Mouse (Mus musculus): Measurements from ENCODE around the gene Hecw1. TPM values are rescaled to one million over a fixed set of nuclear protein-coding genes. Genes with fewer than 3 reads are reported as not detected.

The Hecw1 gene
- polyA plus RNA-seq, 2 experiments = 0.02 to 0.04 TPM

DNA sequence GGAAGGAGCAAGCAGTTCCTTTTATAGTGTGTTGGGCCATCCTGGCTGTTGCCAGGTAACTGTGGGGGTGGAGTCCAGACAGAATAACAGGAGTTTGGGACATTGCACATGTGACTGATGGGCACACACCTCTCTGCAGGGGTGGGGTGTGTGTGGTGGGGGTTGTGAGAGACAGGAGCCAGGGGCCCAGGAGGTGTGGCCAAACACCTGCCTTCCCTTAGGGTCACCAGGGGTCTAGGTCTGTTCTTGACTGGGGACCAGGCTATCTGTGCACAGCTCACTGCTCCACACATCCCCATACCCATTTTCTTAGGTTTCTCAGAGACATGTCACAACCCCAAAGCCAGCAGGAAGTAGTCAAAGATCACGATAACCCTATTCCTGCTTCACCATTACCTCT is 51.9 kb downstream of the Hecw1 start:
- H3K27me3 ChIP-seq (ENCODE audit: control insufficient read depth, insufficient read depth, low read length) = no peaks in the 10 kb centered on the region
- no peak overlapping the region for H3K9ac ChIP-seq (replicated peaks)
- no peaks in the 10 kb centered on the region for H3K36me3 ChIP-seq (replicated peaks; ENCODE audit: control insufficient read depth, insufficient read depth, low read depth)
- H3K4me3 ChIP-seq (ENCODE audit: insufficient read depth in 1 of 2, low read depth in 2 of 2, low read length in 2 of 2) = no peak overlapping the region
- no peak for DNase-seq (ENCODE audit: low read depth in 3 of 3, low spot score in 3 of 3)
- no peaks in the 10 kb centered on the region for H3K9me3 ChIP-seq (ENCODE audit: control insufficient read depth, low read length)
- WGBS (ENCODE audit: insufficient replicate concordance) = 25% methylated on average over 1 of the region's 1 CpGs
- H3K4me2 ChIP-seq (ENCODE audit: low read depth) = no peak overlapping the region
- H3K27ac ChIP-seq = no peak overlapping the region
- no peak for ATAC-seq (ENCODE audit: insufficient read depth)
- TF ChIP-seq EP300 (IDR thresholded peaks at IDR 0.05; ENCODE audit: low read depth) = no peak
- no peak for TF ChIP-seq CTCF (IDR thresholded peaks at IDR 0.05; ENCODE audit: low read depth)
- no peaks in the 10 kb centered on the region for H3K4me1 ChIP-seq (replicated peaks; ENCODE audit: control insufficient read depth in 2 of 2, insufficient read depth in 2 of 2, low read length in 1 of 2)

DNA sequence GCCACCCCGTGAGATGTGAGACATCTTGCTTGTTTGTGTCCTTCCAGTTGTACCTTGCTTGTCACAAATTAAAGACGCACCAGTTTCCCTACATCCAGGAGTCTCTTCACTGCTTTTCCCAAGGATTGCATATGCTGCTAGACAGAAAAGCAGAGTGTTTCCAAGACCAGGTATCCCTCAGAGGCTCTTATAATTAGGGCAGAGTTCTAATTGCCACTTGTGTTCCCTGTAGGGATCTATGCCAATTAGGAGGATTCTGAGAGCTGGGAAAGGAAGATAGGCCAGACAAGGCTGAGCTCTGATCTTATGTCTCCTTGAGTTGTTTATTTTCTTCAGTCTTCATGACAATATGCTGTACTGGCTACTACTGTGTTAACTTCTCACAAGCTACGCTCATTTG is 55.5 kb downstream of the Hecw1 start:
- DNase-seq (ENCODE audit: low read depth in 3 of 3, low spot score in 3 of 3) = no peak
- Histone ChIP-seq H3K4me3 (ENCODE audit: insufficient read depth in 1 of 2, low read depth in 2 of 2, low read length in 2 of 2) (no peak overlapping the region), H3K27me3 (ENCODE audit: control insufficient read depth, insufficient read depth, low read length) (no peaks in the 10 kb centered on the region), H3K27ac (no peak overlapping the region), H3K9ac (replicated peaks) (no peak overlapping the region), H3K36me3 (replicated peaks; ENCODE audit: control insufficient read depth, insufficient read depth, low read depth) (no peaks in the 10 kb centered on the region), H3K9me3 (ENCODE audit: control insufficient read depth, low read length) (no peaks in the 10 kb centered on the region), H3K4me2 (ENCODE audit: low read depth) (no peak overlapping the region), H3K4me1 (replicated peaks; ENCODE audit: control insufficient read depth in 2 of 2, insufficient read depth in 2 of 2, low read length in 1 of 2) (no peaks in the 10 kb centered on the region)
- 58% methylated on average over 3 of the region's 3 CpGs for WGBS (ENCODE audit: insufficient replicate concordance)
- ATAC-seq (ENCODE audit: insufficient read depth) = no peak
- TF ChIP-seq CTCF (IDR thresholded peaks at IDR 0.05; ENCODE audit: low read depth) (no peak), EP300 (IDR thresholded peaks at IDR 0.05; ENCODE audit: low read depth) (no peak)

DNA sequence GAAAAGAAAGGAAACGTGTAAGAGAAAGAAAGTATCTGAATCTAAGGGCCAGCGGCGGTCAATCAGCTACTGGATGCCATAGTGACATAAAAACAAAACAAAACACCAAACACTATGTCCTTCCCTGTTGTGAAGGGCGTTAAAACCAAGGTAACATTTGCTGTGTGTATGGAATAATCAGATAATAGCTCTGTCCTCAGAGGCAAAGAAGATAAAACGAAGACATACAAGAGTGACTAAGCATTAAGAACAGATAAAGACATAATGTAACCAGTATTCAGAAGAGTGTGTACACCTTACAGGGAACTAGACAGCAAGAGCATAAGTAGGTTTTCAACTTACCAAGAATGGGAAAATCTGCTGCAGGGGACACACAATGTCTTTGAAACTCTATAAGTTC is 62.0 kb downstream of the Hecw1 start:
- no peak overlapping the region for H3K27ac ChIP-seq
- no peak overlapping the region for H3K4me2 ChIP-seq (ENCODE audit: low read depth)
- H3K27me3 ChIP-seq (ENCODE audit: control insufficient read depth, insufficient read depth, low read length) = no peaks in the 10 kb centered on the region
- no peaks in the 10 kb centered on the region for H3K9me3 ChIP-seq (ENCODE audit: control insufficient read depth, low read length)
- ATAC-seq (ENCODE audit: insufficient read depth) (peak; percentile 31; the same call in 1 of the 2 replicates), DNase-seq (ENCODE audit: low read depth in 3 of 3, low spot score in 3 of 3) (peak in 1 of 3 experiments; percentile 0)
- H3K9ac ChIP-seq (replicated peaks) = no peak overlapping the region
- H3K4me1 ChIP-seq (replicated peaks; ENCODE audit: control insufficient read depth in 2 of 2, insufficient read depth in 2 of 2, low read length in 1 of 2) = no peaks in the 10 kb centered on the region
- 43% methylated on average over 5 of the region's 5 CpGs for WGBS (ENCODE audit: insufficient replicate concordance)
- no peak overlapping the region for H3K4me3 ChIP-seq (ENCODE audit: insufficient read depth in 1 of 2, low read depth in 2 of 2, low read length in 2 of 2)
- H3K36me3 ChIP-seq (replicated peaks; ENCODE audit: control insufficient read depth, insufficient read depth, low read depth) = no peaks in the 10 kb centered on the region
- TF ChIP-seq CTCF (IDR thresholded peaks at IDR 0.05; ENCODE audit: low read depth) = no peak
- TF ChIP-seq EP300 (IDR thresholded peaks at IDR 0.05; ENCODE audit: low read depth) = no peak

DNA sequence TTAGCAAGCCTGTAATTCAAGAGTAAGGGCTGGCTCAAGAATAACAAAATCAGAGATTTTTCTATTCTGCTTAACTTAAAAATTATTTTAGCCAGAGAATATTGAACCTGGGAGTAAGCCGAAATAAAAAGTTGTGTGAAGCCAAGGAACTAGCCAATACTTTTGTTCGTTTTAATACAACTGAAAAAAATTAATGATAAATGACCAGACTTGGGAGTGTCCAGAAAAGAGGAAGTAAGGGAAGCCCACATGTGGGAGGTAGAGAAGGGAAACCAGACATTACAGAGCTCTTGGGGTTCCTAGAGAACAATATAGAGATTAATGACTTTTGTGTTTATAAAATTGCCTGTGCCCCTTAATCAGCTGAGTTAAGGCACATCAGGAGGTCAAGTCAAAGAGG is 66.0 kb downstream of the Hecw1 start:
- no peak overlapping the region for H3K27ac ChIP-seq
- no peak overlapping the region for H3K9ac ChIP-seq (replicated peaks)
- H3K36me3 ChIP-seq (replicated peaks; ENCODE audit: control insufficient read depth, insufficient read depth, low read depth) = no peaks in the 10 kb centered on the region
- no peak for ATAC-seq (ENCODE audit: insufficient read depth)
- no peaks in the 10 kb centered on the region for H3K9me3 ChIP-seq (ENCODE audit: control insufficient read depth, low read length)
- H3K4me3 ChIP-seq (ENCODE audit: insufficient read depth in 1 of 2, low read depth in 2 of 2, low read length in 2 of 2) = no peak overlapping the region
- no peaks in the 10 kb centered on the region for H3K27me3 ChIP-seq (ENCODE audit: control insufficient read depth, insufficient read depth, low read length)
- no peak overlapping the region for H3K4me2 ChIP-seq (ENCODE audit: low read depth)
- no peaks in the 10 kb centered on the region for H3K4me1 ChIP-seq (replicated peaks; ENCODE audit: control insufficient read depth in 2 of 2, insufficient read depth in 2 of 2, low read length in 1 of 2)
- DNase-seq (ENCODE audit: low read depth in 3 of 3, low spot score in 3 of 3) = no peak
- 41% methylated on average over 2 of the region's 2 CpGs for WGBS (ENCODE audit: insufficient replicate concordance)
- TF ChIP-seq EP300 (IDR thresholded peaks at IDR 0.05; ENCODE audit: low read depth) (no peak), CTCF (IDR thresholded peaks at IDR 0.05; ENCODE audit: low read depth) (no peak)

DNA sequence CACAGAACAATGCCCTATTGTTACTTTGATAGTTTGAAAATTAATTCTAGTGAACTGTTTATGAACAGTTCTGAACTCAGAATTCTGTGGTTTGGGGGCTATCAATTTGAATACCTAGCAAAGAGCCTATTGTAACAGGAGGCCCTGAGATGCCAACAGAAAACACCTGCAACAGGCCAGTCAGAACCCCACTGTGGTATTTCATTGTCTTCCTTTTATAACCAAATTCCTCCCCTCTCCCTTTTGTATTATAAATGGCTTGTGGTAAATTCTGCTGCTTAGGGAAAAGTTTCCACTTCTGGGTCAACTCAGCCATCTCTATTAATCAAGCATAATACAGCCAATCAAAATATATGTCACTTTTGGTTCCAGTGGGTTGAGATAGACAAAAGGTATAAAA is 83.5 kb downstream of the Hecw1 start:
- H3K36me3 ChIP-seq (replicated peaks; ENCODE audit: control insufficient read depth, insufficient read depth, low read depth) = no peaks in the 10 kb centered on the region
- DNase-seq (ENCODE audit: low read depth in 3 of 3, low spot score in 3 of 3) (no peak), ATAC-seq (ENCODE audit: insufficient read depth) (no peak)
- H3K4me3 ChIP-seq (ENCODE audit: insufficient read depth in 1 of 2, low read depth in 2 of 2, low read length in 2 of 2) = no peak overlapping the region
- no peak overlapping the region for H3K9ac ChIP-seq (replicated peaks)
- H3K4me2 ChIP-seq (ENCODE audit: low read depth) = no peak overlapping the region
- H3K27ac ChIP-seq = no peak overlapping the region
- H3K9me3 ChIP-seq (ENCODE audit: control insufficient read depth, low read length) = no peaks in the 10 kb centered on the region
- H3K27me3 ChIP-seq (ENCODE audit: control insufficient read depth, insufficient read depth, low read length) = no peaks in the 10 kb centered on the region
- H3K4me1 ChIP-seq (replicated peaks; ENCODE audit: control insufficient read depth in 2 of 2, insufficient read depth in 2 of 2, low read length in 1 of 2) = no peaks in the 10 kb centered on the region
- TF ChIP-seq EP300 (IDR thresholded peaks at IDR 0.05; ENCODE audit: low read depth) = no peak

All from liver, embryonic 14.5 days (tissue).